Mouse (Mus musculus): Measurements from ENCODE around the gene Spata2.

DNA sequence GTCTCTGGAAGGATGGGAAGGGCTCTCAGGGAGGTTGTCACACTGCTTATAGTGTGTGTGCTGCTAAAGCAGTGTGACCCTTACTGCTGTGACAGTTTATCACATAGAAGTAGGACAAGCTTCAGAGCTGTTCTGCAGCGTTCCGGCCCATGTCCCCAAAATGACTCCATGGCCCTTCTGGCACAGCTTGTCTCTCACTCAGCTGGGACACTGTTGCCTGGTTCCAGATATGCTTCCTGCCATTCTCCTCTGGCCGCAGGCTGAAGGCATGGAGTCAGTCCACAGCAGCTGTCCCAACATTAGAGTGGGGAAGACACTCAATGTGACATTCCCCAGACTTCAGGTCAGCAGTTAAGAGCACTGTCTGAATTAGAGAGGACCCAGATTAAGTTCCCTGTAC lies 34.1 kb downstream of the Spata2 start:
- TF ChIP-seq POLR2A (IDR thresholded peaks at IDR 0.05; ENCODE audit: low read depth, low read length): no peak
- TF ChIP-seq CTCF (IDR thresholded peaks at IDR 0.05; ENCODE audit: borderline replicate concordance, insufficient read depth, low read length): no peak
